9 mouse cellular contexts compared by ENCODE assay signal in the genomic region with DNA sequence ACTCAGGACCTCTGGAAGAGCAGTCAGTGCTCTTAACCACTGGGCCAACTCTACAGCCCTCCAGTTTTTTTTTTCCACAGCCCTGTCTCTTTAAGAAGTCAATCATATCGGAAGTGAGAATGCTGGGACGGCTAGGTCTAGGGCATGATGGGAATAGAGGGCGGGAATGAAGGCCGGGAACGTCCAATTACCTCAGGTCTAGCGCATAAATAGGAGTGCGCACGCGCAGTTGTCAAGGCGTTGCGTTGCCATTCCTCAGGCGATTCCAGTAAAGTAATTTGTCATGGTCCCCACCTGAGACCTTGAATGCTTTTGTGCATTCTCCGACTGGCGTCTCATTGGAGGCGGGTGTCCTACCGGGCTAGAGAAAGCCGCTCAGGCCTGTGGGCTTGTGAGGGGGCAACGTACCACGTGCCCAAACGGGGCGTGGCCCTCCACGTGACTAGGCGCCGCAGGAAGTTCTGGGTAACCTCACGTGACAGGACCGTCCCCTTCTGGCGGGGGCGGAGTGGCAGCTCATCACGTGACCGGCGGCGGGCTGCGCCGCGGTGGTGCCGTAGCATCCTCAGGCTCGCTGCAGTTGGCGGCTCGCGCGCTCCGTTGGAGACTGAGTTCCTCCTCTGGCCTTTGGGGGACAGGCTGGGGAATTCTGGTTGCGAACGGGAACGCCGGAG. TPM values are rescaled to one million over a fixed set of nuclear protein-coding genes. Genes with fewer than 3 reads are reported as not detected.
DNase-seq lines count a peak whose midpoint lies in the region; ATAC-seq and TF ChIP-seq lines count a peak whose summit lies in the region.
"Had no signal": no experiment of that assay in that cellular context is flagged by ENCODE, and none has a peak within 500 bp of the region (broad histone marks: within the 10 kb centered on the region; RNA-seq: fewer than 3 reads in every experiment).

TSS of gene Zmym6 (plus strand) at position 509 of the 674 bp plus-strand sequence.

- peaks cover 16% of the 10 kb centered on the region for H3K9me3 ChIP-seq in E14TG2a.4 (ENCODE audit: low read length)
- no peaks in the 10 kb centered on the region for H3K9me3 ChIP-seq in forebrain, embryonic 12.5 days
- no peaks in the 10 kb centered on the region for H3K9me3 ChIP-seq in heart, embryonic 16.5 days (replicated peaks; ENCODE audit: control insufficient read depth, low read length)
- no peaks in the 10 kb centered on the region for H3K9me3 ChIP-seq in liver, embryonic 13.5 days (replicated peaks)
- H3K9me3 ChIP-seq in stomach, embryonic 15.5 days = no peaks in the 10 kb centered on the region

- no peaks in the 10 kb centered on the region for H3K27me3 ChIP-seq in E14TG2a.4 (ENCODE audit: insufficient read depth, low read length)
- H3K27me3 ChIP-seq in forebrain, embryonic 12.5 days = no peaks in the 10 kb centered on the region
- no peaks in the 10 kb centered on the region for H3K27me3 ChIP-seq in heart, embryonic 16.5 days (ENCODE audit: control insufficient read depth, insufficient read depth, low read length)
- H3K27me3 ChIP-seq in liver, embryonic 13.5 days = no peaks in the 10 kb centered on the region
- no peaks in the 10 kb centered on the region for H3K27me3 ChIP-seq in stomach, embryonic 15.5 days (replicated peaks)

- peak; percentile 96 for ATAC-seq in cerebellum, adult (ENCODE audit: insufficient number of reproducible peaks, low FRiP score, low TSS enrichment)
- peak; percentile 96 for ATAC-seq in forebrain, embryonic 12.5 days (ENCODE audit: low FRiP score)
- ATAC-seq in heart, embryonic 16.5 days (replicated peaks; ENCODE audit: extremely low read depth, insufficient read depth, low FRiP score) = peak; percentile 98
- ATAC-seq in liver, embryonic 13.5 days (ENCODE audit: low read depth) = peak; percentile 92
- peak; percentile 94 for ATAC-seq in stomach, embryonic 15.5 days (ENCODE audit: insufficient read depth, low FRiP score, low read depth)

- TF ChIP-seq CTCF in E14TG2a.4 (conservative IDR thresholded peaks at IDR 0.05; ENCODE audit: low read length) = no peak

- H3K9ac ChIP-seq in forebrain, embryonic 12.5 days = peak within 1 kb of the TSS; percentile 69
- peak within 1 kb of the TSS; percentile 81 for H3K9ac ChIP-seq in heart, embryonic 16.5 days (ENCODE audit: low read length)
- peak within 1 kb of the TSS; percentile 75 for H3K9ac ChIP-seq in liver, embryonic 13.5 days
- H3K9ac ChIP-seq in stomach, embryonic 15.5 days = peak within 1 kb of the TSS; percentile 10; the same call in 1 of the 2 replicates

- H3K36me3 ChIP-seq in E14TG2a.4 (ENCODE audit: insufficient read depth, low read length) = peaks cover 14% of the 10 kb centered on the region
- H3K36me3 ChIP-seq in forebrain, embryonic 12.5 days (replicated peaks) = no peaks in the 10 kb centered on the region
- H3K36me3 ChIP-seq in heart, embryonic 16.5 days (ENCODE audit: control insufficient read depth, insufficient read depth) = no peaks in the 10 kb centered on the region
- H3K36me3 ChIP-seq in liver, embryonic 13.5 days = no peaks in the 10 kb centered on the region
- H3K36me3 ChIP-seq in stomach, embryonic 15.5 days = no peaks in the 10 kb centered on the region

- H3K4me1 ChIP-seq in E14TG2a.4 (replicated peaks; ENCODE audit: low read depth, low read length) = peaks cover 30% of the 10 kb centered on the region
- H3K4me1 ChIP-seq in forebrain, embryonic 12.5 days = peaks cover 9% of the 10 kb centered on the region
- peaks cover 5% of the 10 kb centered on the region for H3K4me1 ChIP-seq in heart, embryonic 16.5 days (ENCODE audit: control insufficient read depth, insufficient read depth, low read length)
- H3K4me1 ChIP-seq in liver, embryonic 13.5 days (replicated peaks) = peaks cover 8% of the 10 kb centered on the region
- H3K4me1 ChIP-seq in stomach, embryonic 15.5 days = peaks cover 5% of the 10 kb centered on the region

- WGBS in forebrain, embryonic 12.5 days = under 1% methylated on average over 46 of the region's 46 CpGs
- WGBS in heart, embryonic 16.5 days = under 1% methylated on average over 46 of the region's 46 CpGs
- WGBS in liver, embryonic 13.5 days (ENCODE audit: insufficient replicate concordance) = under 1% methylated on average over 46 of the region's 46 CpGs
- under 1% methylated on average over 46 of the region's 46 CpGs for WGBS in stomach, embryonic 15.5 days

- peak within 1 kb of the TSS; percentile 59 for H3K4me2 ChIP-seq in forebrain, embryonic 12.5 days
- peak within 1 kb of the TSS; percentile 94 for H3K4me2 ChIP-seq in heart, embryonic 16.5 days (ENCODE audit: low read depth, low read length)
- peak within 1 kb of the TSS; percentile 88 for H3K4me2 ChIP-seq in liver, embryonic 13.5 days
- H3K4me2 ChIP-seq in stomach, embryonic 15.5 days = peak within 1 kb of the TSS; percentile 62

- H3K27ac ChIP-seq in forebrain, embryonic 12.5 days = peak within 1 kb of the TSS; percentile 87
- H3K27ac ChIP-seq in heart, embryonic 16.5 days (ENCODE audit: low read length) = peak within 1 kb of the TSS; percentile 86
- H3K27ac ChIP-seq in liver, embryonic 13.5 days = peak within 1 kb of the TSS; percentile 68
- H3K27ac ChIP-seq in stomach, embryonic 15.5 days = peak within 1 kb of the TSS; percentile 94

- peak within 1 kb of the TSS; percentile 90 for H3K4me3 ChIP-seq in E14TG2a.4 (replicated peaks; ENCODE audit: low read length)
- peak within 1 kb of the TSS; percentile 60 for H3K4me3 ChIP-seq in forebrain, embryonic 12.5 days (replicated peaks)
- H3K4me3 ChIP-seq in heart, embryonic 16.5 days (ENCODE audit: low read length) = peak within 1 kb of the TSS; percentile 66
- peak within 1 kb of the TSS; percentile 64 for H3K4me3 ChIP-seq in liver, embryonic 13.5 days (replicated peaks)
- peak within 1 kb of the TSS; percentile 61 for H3K4me3 ChIP-seq in stomach, embryonic 15.5 days (replicated peaks)
- H3K4me3 ChIP-seq: myocyte had no signal

- DNase-seq in kidney, postnatal 25 days = peak; percentile 95 to 97
- DNase-seq in liver, embryonic 13.5 days = peak; percentile 93
- DNase-seq in neural tube, embryonic 10.5 days (ENCODE audit: extremely low spot score, low spot score) = peak; percentile 99

RNA-seq across cellular contexts. Expression of gene Zmym6, which starts in this region (rescaled TPM):
- polyA plus RNA-seq in forebrain, embryonic 12.5 days (2016; fragmentation: Nextera tagmentation; extraction: Ambion mirVana) = 35.3 and 36.6 TPM in 2 replicates
- 10.8 and 12.0 TPM in 2 replicates for polyA plus RNA-seq in heart, embryonic 16.5 days (2015; fragmentation: Nextera tagmentation; extraction: Ambion mirVana)
- 3.4 and 5.0 TPM in 2 replicates for polyA plus RNA-seq in liver, embryonic 13.5 days (2015; fragmentation: Nextera tagmentation; extraction: Ambion mirVana)
- polyA plus RNA-seq in stomach, embryonic 15.5 days (2015; fragmentation: Nextera tagmentation; extraction: Ambion mirVana) = 17.6 and 20.5 TPM in 2 replicates
- polyA plus RNA-seq: myocyte had no signal

Comparison
In these comparisons a context has a peak if more than half of its experiments do, and no peak if none do; other contexts are left out.
1. Peak in every context shown above with its lines: DNase-seq, ATAC-seq, H3K4me3 ChIP-seq and H3K27ac ChIP-seq.
2. H3K9ac ChIP-seq: peak in every context shown above with its lines; median percentile 81 in heart, embryonic 16.5 days; 75 in liver, embryonic 13.5 days; 69 in forebrain, embryonic 12.5 days; 10 in stomach, embryonic 15.5 days.